Mouse (Mus musculus) midbrain, postnatal 0 days (tissue): ENCODE results near the gene Eml1. TPM values are rescaled to one million over a fixed set of nuclear protein-coding genes. Genes with fewer than 3 reads are reported as not detected.
A peak's percentile ranks its signal among the peaks of the same experiment; 100 is the strongest.

Source experiments
- ATAC-seq: fragments of 200-750 bp; cut with Nextera tagmentation; 2 replicates; pipeline ENCODE4 v1.8.0; 2017; ENCODE audit warnings: moderate number of reproducible peaks, mild to moderate bottlenecking, moderate TSS enrichment, moderate library complexity; ENCODE audit not compliant: low FRiP score
- DNase-seq: peaks from one replicate; pipeline ENCODE4 v3.0.0-alpha.2; 2015; ENCODE audit warnings: low spot score
- H3K27ac ChIP-seq: fragments of 300-500 bp; sonication (generic); 2 replicates; pipeline ENCODE4 v1.5.1; 2014; ENCODE audit warnings: low read depth, mild to moderate bottlenecking, low read length, mixed read lengths
- H3K27me3 ChIP-seq: fragments of 300-500 bp; sonication (generic); 2 replicates; pipeline ENCODE4 v1.6.1; 2014; ENCODE audit warnings: low read length, control low read depth, mixed read lengths; ENCODE audit not compliant: insufficient read depth
- H3K36me3 ChIP-seq: fragments of 300-500 bp; sonication (generic); 2 replicates; pipeline ENCODE4 v1.6.1; 2014; ENCODE audit warnings: low read length, control low read depth, mixed read lengths; ENCODE audit not compliant: insufficient read depth
- H3K4me1 ChIP-seq: fragments of 300-500 bp; sonication (generic); 2 replicates; pipeline ENCODE4 v1.6.1; 2014; ENCODE audit warnings: mild to moderate bottlenecking, control low read depth, antibody characterized with exemption, low read length, mixed read lengths; ENCODE audit not compliant: insufficient read depth
- H3K4me2 ChIP-seq: fragments of 300-500 bp; sonication (generic); 2 replicates; pipeline ENCODE4 v1.6.1; 2014; ENCODE audit warnings: low read depth, mild to moderate bottlenecking, low read length, mixed read lengths; ENCODE audit not compliant: poor library complexity, severe bottlenecking
- H3K4me3 ChIP-seq: fragments of 300-500 bp; sonication (generic); 2 replicates; pipeline ENCODE4 v1.5.1; 2014; ENCODE audit warnings: low read depth, mild to moderate bottlenecking, low read length, moderate library complexity
- H3K9ac ChIP-seq: fragments of 300-500 bp; sonication (generic); replicated peaks from 2 replicates; pipeline ENCODE4 v1.6.1; 2014; ENCODE audit warnings: mild to moderate bottlenecking, low read length, moderate library complexity, mixed read lengths; ENCODE audit not compliant: poor library complexity, severe bottlenecking
- H3K9me3 ChIP-seq: fragments of 300-500 bp; sonication (generic); 2 replicates; pipeline ENCODE4 v1.6.1; 2016; ENCODE audit warnings: low read length, control low read depth
- CTCF ChIP-seq: IDR thresholded peaks from 2 replicates; pipeline ENCODE4 v1.5.1; 2016; ENCODE audit warnings: antibody characterized with exemption, mild to moderate bottlenecking
- WGBS: fragments of 180-500 bp; shearing (Covaris S2); extraction: QIAGEN DNeasy Blood & Tissue Kit; methylation state at CpG from one replicate; pipeline ENCODE4 v1.1.7; 2014; 5-methylcytosine and 5-hydroxymethylcytosine counted together
- polyA plus RNA-seq: library from polyadenylated mRNA; unstranded; fragments of >200 nt; fragmentation: Nextera tagmentation; extraction: Ambion mirVana; gene quantifications from 2 replicates; pipeline ENCODE4 v1.2.1, GENCODE M21; 2015
- total RNA-seq: library from RNA; depleted of rRNA; stranded (reverse); fragments of >200 nt; gene quantifications from 2 replicates; pipeline ENCODE4 v1.2.3, GENCODE M21; 2014

The Eml1 gene
- total and polyA plus RNA-seq, 2 experiments from 2014 or later = 34.0 to 52.0 TPM

- WGBS = 77% methylated on average over 13 of the region's 13 CpGs
- Histone ChIP-seq H3K4me3 (no peak overlapping the region), H3K27me3 (no peaks in the 10 kb centered on the region), H3K9ac (no peak overlapping the region), H3K36me3 (no peaks in the 10 kb centered on the region), H3K4me2 (no peak overlapping the region), H3K9me3 (no peaks in the 10 kb centered on the region), H3K27ac (no peak overlapping the region), H3K4me1 (no peaks in the 10 kb centered on the region)
- TF ChIP-seq CTCF = no peak
- ATAC-seq = no peak
- DNase-seq = no peak
Observed at GRCm38 (mm10) chr12:108378379-108379133, 7.8 kb downstream of the Eml1 start.

- no peak for TF ChIP-seq CTCF
- Histone ChIP-seq H3K4me1 (no peaks in the 10 kb centered on the region), H3K9ac (no peak overlapping the region), H3K36me3 (no peaks in the 10 kb centered on the region), H3K4me3 (no peak overlapping the region), H3K27me3 (no peaks in the 10 kb centered on the region), H3K27ac (no peak overlapping the region), H3K9me3 (no peaks in the 10 kb centered on the region), H3K4me2 (no peak overlapping the region)
- WGBS = 47% methylated on average over 13 of the region's 13 CpGs
- peak; percentile 78 for DNase-seq
- ATAC-seq = no peak
Observed at GRCm38 (mm10) chr12:108386476-108387232, 15.9 kb downstream of the Eml1 start.

- no peak for TF ChIP-seq CTCF
- H3K27me3 ChIP-seq = no peaks in the 10 kb centered on the region
- no peak overlapping the region for H3K27ac ChIP-seq
- DNase-seq (no peak), ATAC-seq (no peak)
- 47% methylated on average over 3 of the region's 3 CpGs for WGBS
- no peaks in the 10 kb centered on the region for H3K9me3 ChIP-seq
- no peak overlapping the region for H3K4me3 ChIP-seq
- H3K4me2 ChIP-seq = no peak overlapping the region
- H3K36me3 ChIP-seq = no peaks in the 10 kb centered on the region
- H3K4me1 ChIP-seq = peaks cover 7% of the 10 kb centered on the region; the same call in 1 of the 2 replicates
- no peak overlapping the region for H3K9ac ChIP-seq
Observed at GRCm38 (mm10) chr12:108389718-108390117, 19.0 kb downstream of the Eml1 start.

- no peak for TF ChIP-seq CTCF
- Histone ChIP-seq H3K4me3 (no peak overlapping the region), H3K27me3 (no peaks in the 10 kb centered on the region), H3K27ac (no peak overlapping the region), H3K9me3 (no peaks in the 10 kb centered on the region), H3K4me1 (peaks cover 18% of the 10 kb centered on the region), H3K4me2 (no peak overlapping the region), H3K9ac (no peak overlapping the region), H3K36me3 (no peaks in the 10 kb centered on the region)
- no peak for DNase-seq
- no peak for ATAC-seq
- WGBS = 71% methylated on average over 12 of the region's 12 CpGs
Observed at GRCm38 (mm10) chr12:108392254-108393044, 21.7 kb downstream of the Eml1 start.

GRCm38 (mm10) chr12:108393082-108393481 lies 22.3 kb downstream of the Eml1 start:
- no peaks in the 10 kb centered on the region for H3K36me3 ChIP-seq
- no peak overlapping the region for H3K4me2 ChIP-seq
- no peak for TF ChIP-seq CTCF
- ATAC-seq (no peak), DNase-seq (no peak)
- H3K27ac ChIP-seq = no peak overlapping the region
- 81% methylated on average over 4 of the region's 4 CpGs for WGBS
- no peaks in the 10 kb centered on the region for H3K9me3 ChIP-seq
- no peak overlapping the region for H3K4me3 ChIP-seq
- H3K9ac ChIP-seq = no peak overlapping the region
- peaks cover 18% of the 10 kb centered on the region for H3K4me1 ChIP-seq
- no peaks in the 10 kb centered on the region for H3K27me3 ChIP-seq
